Mouse (Mus musculus): ENCODE results near the gene Dnajc2. TPM values are rescaled to one million over a fixed set of nuclear protein-coding genes. Genes with fewer than 3 reads are reported as not detected.
A peak's percentile ranks its signal among the peaks of the same experiment; 100 is the strongest.

Gene Dnajc2
- total RNA-seq (2021), result 10 to 100 TPM; 26.2 to 33.3 TPM

DNA sequence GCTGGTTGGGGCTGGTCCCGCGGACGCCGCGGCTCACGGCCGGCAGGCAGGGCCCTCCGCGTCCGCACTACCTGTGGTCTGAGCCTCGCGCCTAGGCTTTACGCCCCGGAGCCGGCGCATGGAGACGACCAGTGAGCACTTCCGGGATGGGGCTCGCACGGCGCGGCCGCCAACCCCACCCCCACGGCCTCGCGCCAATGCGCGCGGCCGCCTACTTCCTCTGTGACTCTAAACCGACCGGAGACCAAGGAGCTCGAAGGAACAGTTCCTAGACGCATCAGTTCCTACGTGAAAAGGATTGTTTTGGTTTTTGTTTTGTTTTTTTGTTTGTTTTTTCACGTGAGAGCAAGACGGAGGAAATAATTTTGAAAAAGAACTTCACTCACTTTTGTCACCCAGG, at the start of gene Dnajc2, which contains the start of gene Psmc2:
Dnajc2 (minus strand) TSS at position 199 of the 400 bp plus-strand sequence.
Psmc2 (plus strand) TSS at position 231 of the 400 bp plus-strand sequence.
- DNase-seq (ENCODE audit: extremely low spot score in 1 of 2, low spot score in 1 of 2), result peak; percentile 78 to 86

DNA sequence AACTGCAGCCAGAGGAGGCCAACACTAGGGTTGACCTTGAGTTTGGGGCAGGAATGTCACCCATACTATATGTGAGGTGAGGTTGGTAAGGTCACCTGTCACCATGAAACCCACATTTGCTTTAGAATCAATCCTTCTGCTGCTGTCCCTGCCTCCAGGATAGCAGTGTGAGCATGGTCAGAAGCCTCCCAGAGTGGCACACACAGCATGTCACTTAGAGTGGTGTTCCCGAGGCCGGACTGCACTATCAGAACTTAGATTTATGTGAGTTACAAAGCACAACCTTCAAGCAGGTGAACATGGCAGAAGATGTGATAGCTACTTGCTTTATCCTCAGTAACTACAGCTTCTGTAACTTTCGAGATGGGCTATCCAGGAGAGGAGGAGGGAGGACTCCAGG, 46.7 kb upstream of the Dnajc2 start:
- no peak for DNase-seq (ENCODE audit: extremely low spot score in 1 of 2, low spot score in 1 of 2)

DNA sequence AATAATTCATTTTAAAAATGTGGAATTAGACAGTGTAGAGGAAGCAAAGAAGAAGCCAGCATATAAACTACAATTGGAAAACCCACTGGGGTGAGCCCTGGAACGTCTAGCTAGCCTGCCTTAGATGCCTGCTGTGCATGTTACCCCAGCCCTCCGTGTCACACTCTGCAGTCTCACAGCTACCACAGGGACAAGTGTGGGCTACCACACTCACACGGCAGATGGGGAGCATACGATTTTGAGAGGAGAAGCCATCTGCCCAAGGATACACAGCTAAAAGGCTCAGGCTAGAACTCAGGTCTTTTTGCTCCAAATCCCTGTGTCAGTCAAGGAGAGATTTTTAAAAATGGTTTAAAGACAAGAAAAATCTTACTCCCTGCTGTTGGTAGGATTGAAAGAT, 43.8 kb upstream of the Dnajc2 start:
- DNase-seq (ENCODE audit: extremely low spot score in 1 of 2, low spot score in 1 of 2), result peak; percentile 13 to 20

DNA sequence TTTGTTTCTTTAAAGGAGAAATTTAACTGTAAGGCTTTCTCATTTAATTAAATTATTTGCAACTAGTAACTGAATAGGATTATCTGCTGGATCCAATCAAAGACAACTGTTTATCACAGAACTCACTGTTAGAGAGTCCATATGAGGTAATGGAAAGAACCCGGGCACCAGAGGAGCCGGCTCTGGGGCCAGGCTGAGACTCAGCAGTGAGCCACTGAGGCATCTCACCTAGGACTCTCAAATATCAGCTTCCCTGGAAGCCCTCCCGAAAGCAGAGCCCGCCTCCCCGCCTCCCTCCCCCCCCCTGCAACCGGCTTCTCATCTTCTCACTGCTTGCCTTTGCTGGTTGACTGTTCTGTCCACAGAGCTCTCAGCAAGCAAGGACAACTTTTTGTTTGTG, 42.6 kb upstream of the Dnajc2 start:
- DNase-seq (ENCODE audit: extremely low spot score in 1 of 2, low spot score in 1 of 2), result no peak

DNA sequence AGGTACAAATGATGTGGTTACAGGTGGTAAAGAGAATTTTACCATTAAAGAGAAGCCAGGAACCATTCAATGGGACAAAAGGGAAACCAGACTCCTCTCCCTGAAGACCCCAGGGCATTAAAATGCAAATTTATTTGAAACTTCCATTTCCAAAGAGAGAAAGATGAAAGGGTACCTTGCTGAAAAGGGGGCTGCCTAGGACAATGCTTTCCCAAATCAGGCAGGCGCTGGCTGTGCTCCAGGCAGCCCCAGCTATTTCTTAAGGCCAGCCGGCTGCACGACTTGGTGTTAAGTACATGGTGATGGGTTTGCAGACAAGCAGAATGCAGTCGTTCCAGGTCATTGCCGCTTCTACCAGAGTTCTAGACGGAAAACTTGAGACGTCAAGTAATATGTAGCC, 41.3 kb upstream of the Dnajc2 start:
- no peak for DNase-seq (ENCODE audit: extremely low spot score in 1 of 2, low spot score in 1 of 2)

DNA sequence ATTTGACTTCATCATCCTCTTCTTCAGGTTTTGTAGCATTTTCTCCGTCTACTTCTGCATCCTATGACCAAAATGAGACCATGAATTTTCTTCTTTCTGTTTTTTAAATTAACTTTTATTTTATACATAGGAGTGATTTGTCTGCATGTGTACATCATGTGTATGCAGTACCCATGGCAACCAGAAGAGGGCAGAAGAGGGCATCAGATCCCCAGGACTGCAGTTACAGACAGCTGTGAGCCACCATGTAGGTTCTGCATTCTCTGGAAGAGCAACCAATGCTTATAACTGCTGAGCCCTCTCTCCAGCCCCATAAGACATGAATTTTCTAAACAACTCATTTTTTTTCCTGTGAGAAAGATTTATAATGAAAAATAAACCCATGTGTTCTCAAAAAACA, 28.9 kb upstream of the Dnajc2 start:
- DNase-seq (ENCODE audit: extremely low spot score in 1 of 2, low spot score in 1 of 2), result peak; percentile 30 to 46

DNA sequence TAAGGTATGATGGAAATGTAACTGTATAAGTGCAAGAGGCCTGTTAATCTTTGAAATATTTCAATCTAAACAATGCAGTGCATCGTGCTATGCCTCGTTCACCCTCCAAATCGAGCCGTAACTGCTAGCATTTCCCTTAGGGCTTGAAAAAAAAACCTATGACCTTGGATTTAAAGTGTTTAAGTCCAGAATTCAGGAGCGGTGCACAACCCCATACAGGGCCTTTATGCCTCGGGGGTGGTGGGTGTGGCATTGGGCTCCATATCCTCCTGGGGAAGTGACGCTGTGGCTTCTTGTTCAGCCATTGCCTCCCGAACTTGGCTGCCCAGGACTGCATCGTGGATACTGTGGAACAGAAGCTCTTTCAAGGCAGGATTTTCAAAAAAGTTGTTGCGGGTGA, 25.9 kb upstream of the Dnajc2 start:
- DNase-seq (ENCODE audit: extremely low spot score in 1 of 2, low spot score in 1 of 2), result no peak

DNA sequence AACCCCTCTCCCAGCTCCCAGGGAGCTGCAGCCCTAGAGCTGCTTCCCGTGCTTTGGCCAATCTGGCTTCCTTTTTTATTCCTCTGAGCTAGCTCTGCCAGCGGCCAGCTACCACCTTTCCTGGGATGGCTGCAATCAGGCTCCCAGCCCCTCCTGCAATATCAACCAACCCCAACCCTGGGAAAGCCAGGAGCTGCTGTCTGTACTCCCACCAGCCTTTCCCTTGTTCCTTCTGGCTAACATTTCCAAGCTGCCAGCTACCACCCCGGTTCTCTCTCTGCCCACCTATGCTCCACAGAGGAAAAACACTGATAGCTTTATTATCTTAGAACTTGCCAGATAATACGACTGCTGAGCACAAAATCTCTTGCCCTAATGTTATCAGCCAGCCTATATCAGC, 19.8 kb upstream of the Dnajc2 start:
- DNase-seq (ENCODE audit: extremely low spot score in 1 of 2, low spot score in 1 of 2), result no peak

DNA sequence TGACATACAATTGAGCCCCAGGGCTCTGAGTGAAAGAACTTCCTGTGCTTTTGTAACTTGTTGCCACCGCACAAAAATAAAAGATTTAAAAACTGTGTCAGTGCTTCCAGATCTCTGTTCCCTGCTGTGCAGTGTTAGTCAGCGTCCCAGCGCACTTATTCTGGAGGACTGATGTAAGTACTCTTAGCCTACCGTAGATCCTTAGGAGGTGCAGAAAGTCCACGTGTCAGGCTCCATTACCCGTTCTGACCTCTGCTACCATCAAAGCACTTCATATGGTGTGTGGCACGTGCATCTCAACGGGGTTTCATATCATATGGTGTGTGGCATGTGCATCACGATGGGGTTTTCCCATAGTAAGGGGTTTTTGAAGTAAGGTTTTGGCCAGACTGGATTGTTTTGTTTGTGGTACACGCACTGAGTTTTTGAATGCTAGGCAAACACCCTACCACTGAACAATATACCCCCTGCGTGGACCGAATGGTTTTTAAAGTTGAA, 18.7 kb upstream of the Dnajc2 start:
- no peak for DNase-seq (ENCODE audit: extremely low spot score in 1 of 2, low spot score in 1 of 2)

DNA sequence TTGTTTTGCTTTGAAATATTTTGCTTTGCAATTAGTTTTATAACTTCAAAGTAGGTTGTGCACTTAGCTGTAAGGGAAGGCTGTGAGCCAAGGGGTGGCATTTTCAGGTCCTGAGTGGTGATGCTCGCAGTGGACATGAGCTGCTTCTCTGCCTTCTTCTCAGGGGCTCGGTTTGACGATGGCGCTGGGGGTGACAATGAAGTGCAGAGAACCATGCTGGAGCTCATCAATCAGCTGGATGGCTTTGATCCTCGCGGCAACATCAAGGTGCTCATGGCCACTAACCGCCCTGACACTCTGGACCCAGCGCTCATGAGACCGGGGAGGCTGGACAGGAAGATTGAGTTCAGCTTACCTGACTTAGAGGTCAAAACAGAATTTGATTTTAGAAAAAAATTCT, 17.9 kb upstream of the Dnajc2 start:
- no peak for DNase-seq (ENCODE audit: extremely low spot score in 1 of 2, low spot score in 1 of 2)

DNA sequence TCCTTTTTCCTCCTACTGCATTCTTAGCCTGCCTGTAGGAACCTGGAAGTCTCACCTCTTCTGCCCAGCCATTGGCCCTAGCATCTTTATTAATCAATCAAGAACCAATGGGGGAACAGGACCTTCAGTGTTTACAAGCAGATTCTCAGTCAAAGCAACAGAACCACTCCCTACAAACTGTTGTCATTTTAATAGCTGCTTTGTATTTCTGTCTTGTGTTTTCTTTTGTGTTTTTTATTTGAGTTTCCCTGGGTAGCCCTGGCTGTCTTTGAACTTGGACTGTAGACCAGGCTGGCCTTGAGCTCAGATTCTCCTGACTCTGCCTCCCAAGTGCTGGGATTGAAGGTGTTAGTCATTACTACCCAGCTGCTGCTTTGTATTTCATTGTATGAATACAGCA, 7.1 kb upstream of the Dnajc2 start:
- DNase-seq (ENCODE audit: extremely low spot score in 1 of 2, low spot score in 1 of 2), result no peak

DNA sequence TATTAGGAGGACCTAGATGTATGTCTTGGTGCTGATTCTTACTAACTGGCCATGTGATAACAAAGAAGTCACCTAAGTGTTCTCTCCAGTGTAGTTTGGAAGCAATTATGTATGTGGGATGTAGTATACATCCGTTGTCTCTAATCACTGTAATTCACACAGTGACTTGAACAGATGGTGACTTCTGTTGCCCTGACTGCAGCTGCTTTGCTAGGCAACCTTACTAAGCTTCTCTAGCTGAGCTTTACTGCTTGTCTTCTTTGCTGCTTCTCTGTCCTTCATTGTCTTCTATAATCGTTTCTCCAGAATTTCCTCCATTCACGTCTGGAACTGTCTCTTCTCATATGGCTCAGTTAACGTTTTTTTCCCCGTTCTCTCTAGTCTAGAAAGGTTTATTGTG, 4.0 kb upstream of the Dnajc2 start:
- DNase-seq (ENCODE audit: extremely low spot score in 1 of 2, low spot score in 1 of 2), result no peak

DNA sequence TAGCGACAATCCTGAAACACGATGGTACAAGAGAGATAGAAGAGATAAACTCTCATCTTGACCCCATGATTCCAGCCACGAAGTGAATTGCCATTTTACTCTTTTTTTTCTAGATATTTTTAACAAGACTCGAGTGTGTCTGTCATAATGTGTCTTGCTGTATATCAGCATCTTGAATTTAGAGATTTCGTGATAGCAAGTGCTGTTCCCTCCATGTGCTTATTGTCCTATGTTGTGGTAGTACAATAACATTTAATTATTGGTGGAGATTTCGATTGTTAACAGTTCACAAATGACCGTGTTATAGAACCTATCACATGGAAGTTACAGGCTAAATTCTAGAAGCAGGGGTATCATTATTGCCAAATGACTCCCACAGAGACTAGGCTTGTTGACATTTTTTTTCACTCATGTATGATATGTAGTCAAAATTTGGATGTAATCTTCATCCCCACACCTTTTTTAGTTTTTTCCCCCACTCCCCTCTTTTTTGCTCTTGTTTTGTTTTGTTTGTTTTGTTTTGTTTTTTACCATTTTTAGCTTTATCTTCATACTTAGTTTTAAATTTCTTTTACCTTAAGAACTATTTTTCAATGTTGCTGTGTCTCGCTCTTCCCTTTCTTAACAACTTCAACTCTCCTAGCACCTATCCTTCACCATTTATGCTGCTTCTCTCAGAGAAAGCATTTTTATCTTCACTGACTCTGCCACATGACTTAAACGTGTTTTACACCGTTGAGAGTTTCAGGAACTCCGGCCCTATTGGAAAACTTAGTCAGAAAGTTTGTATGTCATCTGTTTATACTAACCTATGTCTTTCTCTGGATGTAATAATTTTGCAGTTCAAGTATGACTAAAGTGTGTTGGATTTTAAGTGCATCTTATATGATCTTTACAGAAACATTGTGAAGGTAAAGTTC, 2.4 kb upstream of the Dnajc2 start:
- no peak for DNase-seq (ENCODE audit: extremely low spot score in 1 of 2, low spot score in 1 of 2)

DNA sequence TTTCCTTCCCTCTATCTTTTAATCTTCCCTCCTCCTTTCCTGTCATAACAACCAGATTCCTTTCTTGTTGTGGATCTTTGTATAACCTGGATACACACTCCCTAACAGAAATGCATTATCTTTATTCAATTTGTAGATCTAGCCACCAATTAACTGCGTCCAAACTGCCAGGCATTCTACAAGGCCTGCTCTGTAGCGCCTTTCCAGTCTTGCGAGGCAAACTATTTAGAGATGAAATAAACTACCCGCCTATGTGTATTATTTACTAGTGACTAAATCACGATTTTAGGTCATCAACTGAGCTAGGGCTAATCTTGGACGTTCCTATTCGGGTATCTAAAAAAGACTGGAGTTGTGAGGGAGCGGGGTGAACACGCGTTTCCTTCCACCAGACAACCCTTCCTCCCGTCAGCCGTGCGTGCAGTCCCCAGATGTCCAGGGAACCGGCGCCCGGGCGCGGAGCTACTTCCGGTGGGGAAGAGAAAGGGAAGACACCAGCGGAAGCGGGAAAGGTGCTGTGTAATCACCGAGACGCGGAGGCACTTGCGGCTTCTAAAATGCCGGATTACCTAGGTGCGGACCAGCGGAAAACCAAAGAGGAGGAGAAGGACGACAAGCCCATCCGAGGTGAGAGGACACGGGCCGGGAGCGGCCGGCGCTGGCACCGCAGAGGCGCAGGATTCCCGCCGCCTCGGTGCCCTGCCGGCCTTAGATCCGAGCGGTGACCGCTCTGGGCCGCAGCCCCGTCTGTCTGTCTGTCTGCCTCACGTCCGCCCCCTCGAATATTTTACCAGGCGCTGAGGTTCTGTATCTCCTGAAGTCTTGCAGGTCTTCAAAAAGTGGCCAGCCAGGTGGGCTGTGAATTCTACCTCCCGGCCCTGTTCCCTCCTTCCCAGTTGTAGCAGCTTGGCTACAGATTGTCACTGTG, 1.5 kb upstream of the Dnajc2 start:
- peak; percentile 92 to 94 for DNase-seq (ENCODE audit: extremely low spot score in 1 of 2, low spot score in 1 of 2)

DNA sequence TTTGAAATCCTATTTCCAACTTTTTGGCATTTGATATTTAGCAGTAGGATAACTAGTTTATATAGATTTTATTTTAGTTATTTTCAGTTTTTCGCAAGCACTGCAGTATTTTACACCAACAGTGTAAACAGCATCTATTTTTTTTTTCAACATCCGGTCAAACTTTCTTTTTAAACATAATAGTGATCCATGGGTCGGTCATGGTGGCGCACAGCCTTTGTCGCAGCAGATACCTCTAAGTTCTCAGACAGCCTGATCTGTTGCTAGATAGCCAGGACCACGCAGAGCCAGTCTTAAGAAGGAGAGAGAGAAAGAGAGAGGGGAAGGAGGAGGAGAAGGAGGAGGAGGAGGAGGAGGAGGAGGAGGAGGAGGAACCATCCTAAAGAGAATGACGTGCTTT, 725 bp upstream of the Dnajc2 start:
- no peak for DNase-seq (ENCODE audit: extremely low spot score in 1 of 2, low spot score in 1 of 2)

DNA sequence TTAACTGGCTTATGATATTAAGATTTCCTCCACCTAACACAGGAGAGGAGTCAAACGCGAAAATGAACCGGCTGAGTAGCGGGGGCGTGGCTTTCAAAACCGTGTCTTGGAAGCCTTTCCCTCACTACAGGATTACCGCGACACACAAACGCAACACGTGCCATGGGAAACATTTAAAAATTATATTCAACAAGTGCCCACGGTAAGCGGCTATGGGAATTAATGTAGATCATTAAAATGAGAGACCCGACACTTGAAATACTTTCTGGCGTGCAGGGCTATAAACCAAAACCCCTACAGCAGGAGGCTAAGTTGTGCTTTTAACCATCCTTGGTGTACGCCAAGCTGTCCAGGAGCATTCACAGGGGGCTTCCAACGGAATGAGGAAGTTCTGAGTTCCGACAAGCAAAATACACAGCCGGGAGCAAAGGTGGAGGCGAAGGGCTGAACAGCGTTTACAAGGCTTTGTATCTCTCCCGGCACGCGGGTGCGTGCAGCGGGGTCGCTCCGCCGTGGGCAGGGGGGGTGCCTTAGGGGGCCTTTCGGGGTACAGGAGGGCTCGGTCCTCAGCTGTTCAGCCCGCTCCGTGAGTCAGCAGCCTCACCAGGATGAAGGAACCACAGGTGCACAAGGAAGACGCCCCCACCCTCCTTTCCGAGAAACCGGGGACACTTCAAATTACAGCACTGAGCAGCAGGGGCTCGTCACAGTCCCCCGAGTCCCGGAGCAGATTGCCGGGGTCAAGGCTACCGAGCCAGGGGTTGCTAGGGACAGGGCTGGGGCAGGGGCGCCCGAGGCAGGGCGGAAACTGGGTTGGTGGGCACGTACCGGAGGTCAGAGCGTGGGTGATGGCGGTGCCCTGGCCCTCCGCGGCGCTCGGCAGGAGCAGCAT, 644 bp downstream of the Dnajc2 start:
- no peak for DNase-seq (ENCODE audit: extremely low spot score in 1 of 2, low spot score in 1 of 2)

DNA sequence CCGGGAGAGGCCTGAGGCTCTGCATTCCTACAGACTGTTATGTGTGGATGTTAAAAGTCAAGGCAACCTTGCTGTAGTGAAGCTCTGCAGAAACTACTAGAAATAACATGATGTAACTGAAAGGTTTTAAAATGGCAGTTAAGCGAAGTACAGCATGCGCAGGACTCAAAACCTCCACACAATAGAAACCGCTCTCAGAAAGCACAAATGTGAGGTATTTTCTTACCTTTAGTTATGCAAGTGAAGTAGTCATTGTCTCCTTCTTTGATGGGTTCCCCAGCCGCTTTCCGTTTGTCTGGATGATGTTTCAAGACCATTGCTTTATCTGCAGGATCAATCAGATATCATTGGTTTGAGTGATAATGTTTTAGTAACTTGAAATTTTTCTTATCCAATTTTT, 8.6 kb downstream of the Dnajc2 start:
- no peak for DNase-seq (ENCODE audit: extremely low spot score in 1 of 2, low spot score in 1 of 2)

DNA sequence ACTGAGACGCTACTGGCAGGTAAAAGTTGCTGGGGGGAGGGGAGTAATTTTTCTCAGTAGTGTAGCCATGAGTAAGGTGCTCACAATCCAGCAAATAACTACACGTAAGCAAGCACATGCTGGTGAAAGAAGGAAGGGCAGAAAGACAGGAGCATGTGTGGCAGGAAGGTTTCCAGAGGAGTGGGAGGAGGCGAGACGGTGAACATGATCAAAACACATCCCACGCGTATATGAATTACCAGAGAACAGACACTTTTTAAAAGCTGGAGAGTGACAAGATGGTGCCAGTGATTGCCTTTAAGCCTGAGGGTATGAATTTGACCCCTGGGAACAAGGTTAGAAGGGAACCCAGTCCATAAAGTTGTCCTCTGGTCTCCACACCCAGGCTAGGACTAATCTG, 15.2 kb downstream of the Dnajc2 start:
- no peak for DNase-seq (ENCODE audit: extremely low spot score in 1 of 2, low spot score in 1 of 2)

DNA sequence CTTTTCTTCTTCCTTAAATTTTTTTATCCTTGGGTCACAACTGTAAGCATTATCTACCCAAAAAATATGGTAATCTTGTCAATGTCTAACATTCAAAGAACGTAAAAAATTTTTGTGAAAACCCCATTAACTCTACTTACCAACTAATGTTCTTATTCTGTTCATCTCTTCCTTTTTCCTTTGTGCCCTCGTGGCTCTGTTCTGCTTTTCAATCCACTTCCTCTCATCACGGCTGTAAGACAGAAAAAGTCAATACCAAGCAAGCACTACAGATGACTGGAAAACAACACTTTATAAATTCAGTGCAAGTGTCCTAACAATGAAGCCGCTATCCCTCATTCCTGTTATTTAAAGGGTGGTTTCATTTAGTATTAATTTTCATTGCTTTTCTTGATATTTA, 16.5 kb downstream of the Dnajc2 start:
- no peak for DNase-seq (ENCODE audit: extremely low spot score in 1 of 2, low spot score in 1 of 2)

DNA sequence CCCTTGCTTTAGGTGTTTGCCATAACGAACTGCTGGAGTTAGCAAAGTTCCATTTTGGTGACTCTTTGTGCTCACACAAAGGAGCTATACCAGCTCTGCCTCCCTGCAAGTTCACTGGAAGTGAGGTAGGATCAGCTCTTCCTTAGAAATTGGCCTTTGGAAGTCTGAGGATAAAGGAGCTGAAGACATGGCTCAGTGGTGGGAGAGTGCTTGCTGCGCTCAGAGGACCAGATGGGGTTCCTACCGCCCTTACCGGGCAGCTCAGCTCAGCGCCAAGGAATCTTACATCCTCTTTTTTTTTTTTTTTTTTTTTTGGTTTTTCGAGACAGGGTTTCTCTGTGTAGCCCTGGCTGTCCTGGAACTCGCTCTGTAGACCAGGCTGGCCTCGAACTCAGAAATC, 39.1 kb downstream of the Dnajc2 start:
- DNase-seq (ENCODE audit: extremely low spot score in 1 of 2, low spot score in 1 of 2), result no peak

Measured in layer of hippocampus, postnatal 25 days (tissue).